Mouse (Mus musculus) cerebellum, postnatal 4 days (tissue): ENCODE data around the gene Zcchc24.

Source experiments
- DNase-seq, 2 experiments: peaks; one replicate each; pipeline ENCODE4 v3.0.0; 2022; ENCODE audit warnings: low spot score in 2 of 2, mixed read lengths in 1 of 2

Gene Zcchc24

GRCm38 (mm10) chr14:25776294-25776693 lies 7.5 kb upstream of the Zcchc24 start:
- no peak for DNase-seq

- no peak for DNase-seq
These were observed 5.3 kb upstream of the Zcchc24 start for GRCm38 (mm10) chr14:25774100-25774499.

- DNase-seq: no peak
These were observed 4.2 kb upstream of the Zcchc24 start for GRCm38 (mm10) chr14:25773039-25773438.

- DNase-seq: no peak
These were observed 927 bp upstream of the Zcchc24 start for GRCm38 (mm10) chr14:25769626-25770306.

GRCm38 (mm10) chr14:25768261-25768893 lies 462 bp downstream of the Zcchc24 start:
- peak in 1 of 2 experiments; percentile 28 for DNase-seq

GRCm38 (mm10) chr14:25767725-25768203 lies 1.1 kb downstream of the Zcchc24 start:
- DNase-seq: no peak

- no peak for DNase-seq
These were observed 2.4 kb downstream of the Zcchc24 start for GRCm38 (mm10) chr14:25766441-25766840.

GRCm38 (mm10) chr14:25765921-25766320 lies 2.9 kb downstream of the Zcchc24 start:
- DNase-seq: peak in 1 of 2 experiments; percentile 67

- DNase-seq: no peak
These were observed 3.7 kb downstream of the Zcchc24 start for GRCm38 (mm10) chr14:25765146-25765545.

GRCm38 (mm10) chr14:25761184-25761583 lies 7.7 kb downstream of the Zcchc24 start:
- DNase-seq: no peak

- no peak for DNase-seq
These were observed 8.8 kb downstream of the Zcchc24 start for GRCm38 (mm10) chr14:25759981-25760537.

GRCm38 (mm10) chr14:25759551-25759950 lies 9.3 kb downstream of the Zcchc24 start:
- DNase-seq: no peak

- no peak for DNase-seq
These were observed 10.9 kb downstream of the Zcchc24 start for GRCm38 (mm10) chr14:25757917-25758316.

- no peak for DNase-seq
These were observed 12.4 kb downstream of the Zcchc24 start for GRCm38 (mm10) chr14:25756385-25756990.

- DNase-seq: no peak
These were observed 13.3 kb downstream of the Zcchc24 start for GRCm38 (mm10) chr14:25755541-25755940.

- no peak for DNase-seq
These were observed 14.0 kb downstream of the Zcchc24 start for GRCm38 (mm10) chr14:25754531-25755484.

GRCm38 (mm10) chr14:25753021-25753420 lies 15.8 kb downstream of the Zcchc24 start:
- DNase-seq: no peak

- no peak for DNase-seq
These were observed 17.8 kb downstream of the Zcchc24 start for GRCm38 (mm10) chr14:25751067-25751466.

- no peak for DNase-seq
These were observed 18.3 kb downstream of the Zcchc24 start for GRCm38 (mm10) chr14:25750448-25751015.

- DNase-seq: no peak
These were observed 19.5 kb downstream of the Zcchc24 start for GRCm38 (mm10) chr14:25749143-25749909.
